Mouse (Mus musculus): ENCODE measurements around the gene Ush1g. TPM values are rescaled to one million over a fixed set of nuclear protein-coding genes. Genes with fewer than 3 reads are reported as not detected.

Ush1g gene
- polyA plus RNA-seq, 1 experiment from 2014 or later: 0.06 TPM

- Histone ChIP-seq H3K36me3 (ENCODE audit: control insufficient read depth, insufficient read depth, low read length) (no peaks in the 10 kb centered on the region), H3K27me3 (ENCODE audit: control insufficient read depth, insufficient read depth, low read length) (peaks cover 3% of the 10 kb centered on the region), H3K9ac (ENCODE audit: low read depth, low read length) (no peak overlapping the region), H3K27ac (ENCODE audit: low read depth, low read length) (no peak overlapping the region), H3K4me1 (ENCODE audit: control insufficient read depth, insufficient read depth, low read length) (peaks cover 16% of the 10 kb centered on the region), H3K9me3 (replicated peaks; ENCODE audit: control insufficient read depth, low read length) (no peaks in the 10 kb centered on the region), H3K4me2 (no peak overlapping the region), H3K4me3 (ENCODE audit: low read depth, low read length) (no peak overlapping the region)
- 89% methylated on average over 6 of the region's 6 CpGs for WGBS (ENCODE audit: insufficient replicate concordance)
- ATAC-seq (replicated peaks; ENCODE audit: insufficient number of reproducible peaks, low FRiP score, low TSS enrichment): no peak
Measured at GRCm38 (mm10) chr11:115274771-115275170, 47.1 kb downstream of the Ush1g start.

GRCm38 (mm10) chr11:115274178-115274577 lies 47.7 kb downstream of the Ush1g start:
- Histone ChIP-seq H3K27ac (ENCODE audit: low read depth, low read length) (no peak overlapping the region), H3K4me2 (no peak overlapping the region), H3K36me3 (ENCODE audit: control insufficient read depth, insufficient read depth, low read length) (0 out of 2 replicates have a peak, but pooled peaks cover under 1% of the 10 kb centered on the region), H3K4me3 (ENCODE audit: low read depth, low read length) (no peak overlapping the region), H3K4me1 (ENCODE audit: control insufficient read depth, insufficient read depth, low read length) (peaks cover 16% of the 10 kb centered on the region), H3K9ac (ENCODE audit: low read depth, low read length) (no peak overlapping the region), H3K9me3 (replicated peaks; ENCODE audit: control insufficient read depth, low read length) (no peaks in the 10 kb centered on the region), H3K27me3 (ENCODE audit: control insufficient read depth, insufficient read depth, low read length) (peaks cover 9% of the 10 kb centered on the region)
- no peak for ATAC-seq (replicated peaks; ENCODE audit: insufficient number of reproducible peaks, low FRiP score, low TSS enrichment)
- WGBS (ENCODE audit: insufficient replicate concordance): 80% methylated on average over 7 of the region's 7 CpGs

GRCm38 (mm10) chr11:115273735-115274134 lies 48.1 kb downstream of the Ush1g start:
- H3K27me3 ChIP-seq (ENCODE audit: control insufficient read depth, insufficient read depth, low read length): peaks cover 13% of the 10 kb centered on the region
- peaks cover 16% of the 10 kb centered on the region for H3K4me1 ChIP-seq (ENCODE audit: control insufficient read depth, insufficient read depth, low read length)
- H3K4me2 ChIP-seq: no peak overlapping the region
- H3K9me3 ChIP-seq (replicated peaks; ENCODE audit: control insufficient read depth, low read length): no peaks in the 10 kb centered on the region
- H3K27ac ChIP-seq (ENCODE audit: low read depth, low read length): no peak overlapping the region
- H3K4me3 ChIP-seq (ENCODE audit: low read depth, low read length): no peak overlapping the region
- 49% methylated on average over 7 of the region's 7 CpGs for WGBS (ENCODE audit: insufficient replicate concordance)
- H3K9ac ChIP-seq (ENCODE audit: low read depth, low read length): 0 out of 2 replicates have a peak overlapping the region, but pooled peaks have one; percentile 43
- ATAC-seq (replicated peaks; ENCODE audit: insufficient number of reproducible peaks, low FRiP score, low TSS enrichment): no peak
- H3K36me3 ChIP-seq (ENCODE audit: control insufficient read depth, insufficient read depth, low read length): 0 out of 2 replicates have a peak, but pooled peaks cover 2% of the 10 kb centered on the region

GRCm38 (mm10) chr11:115272894-115273498 lies 48.8 kb downstream of the Ush1g start:
- WGBS (ENCODE audit: insufficient replicate concordance): 65% methylated on average over 10 of the region's 10 CpGs
- Histone ChIP-seq H3K36me3 (ENCODE audit: control insufficient read depth, insufficient read depth, low read length) (peaks cover 2% of the 10 kb centered on the region; the same call in 1 of the 2 replicates), H3K27ac (ENCODE audit: low read depth, low read length) (no peak overlapping the region), H3K4me3 (ENCODE audit: low read depth, low read length) (no peak overlapping the region), H3K4me1 (ENCODE audit: control insufficient read depth, insufficient read depth, low read length) (peaks cover 13% of the 10 kb centered on the region), H3K27me3 (ENCODE audit: control insufficient read depth, insufficient read depth, low read length) (peaks cover 21% of the 10 kb centered on the region), H3K9me3 (replicated peaks; ENCODE audit: control insufficient read depth, low read length) (no peaks in the 10 kb centered on the region), H3K9ac (ENCODE audit: low read depth, low read length) (no peak overlapping the region), H3K4me2 (no peak overlapping the region)
- ATAC-seq (replicated peaks; ENCODE audit: insufficient number of reproducible peaks, low FRiP score, low TSS enrichment): no peak

- H3K9ac ChIP-seq (ENCODE audit: low read depth, low read length): no peak overlapping the region
Measured at GRCm38 (mm10) chr11:115271481-115271880, 50.4 kb downstream of the Ush1g start.

GRCm38 (mm10) chr11:115271052-115271451 lies 50.8 kb downstream of the Ush1g start:
- WGBS (ENCODE audit: insufficient replicate concordance): 72% methylated on average over 9 of the region's 9 CpGs
- Histone ChIP-seq H3K9ac (ENCODE audit: low read depth, low read length) (no peak overlapping the region), H3K36me3 (ENCODE audit: control insufficient read depth, insufficient read depth, low read length) (peaks cover 2% of the 10 kb centered on the region; the same call in 1 of the 2 replicates), H3K27me3 (ENCODE audit: control insufficient read depth, insufficient read depth, low read length) (peaks cover 40% of the 10 kb centered on the region), H3K4me3 (ENCODE audit: low read depth, low read length) (no peak overlapping the region), H3K4me2 (no peak overlapping the region), H3K27ac (ENCODE audit: low read depth, low read length) (no peak overlapping the region), H3K4me1 (ENCODE audit: control insufficient read depth, insufficient read depth, low read length) (peaks cover 12% of the 10 kb centered on the region), H3K9me3 (replicated peaks; ENCODE audit: control insufficient read depth, low read length) (no peaks in the 10 kb centered on the region)
- ATAC-seq (replicated peaks; ENCODE audit: insufficient number of reproducible peaks, low FRiP score, low TSS enrichment): no peak

More at GRCm38 (mm10) chr11:115271481-115271880, 50.4 kb downstream of the Ush1g start:
- Histone ChIP-seq H3K4me1 (ENCODE audit: control insufficient read depth, insufficient read depth, low read length) (peaks cover 13% of the 10 kb centered on the region), H3K27me3 (ENCODE audit: control insufficient read depth, insufficient read depth, low read length) (peaks cover 36% of the 10 kb centered on the region), H3K4me2 (no peak overlapping the region), H3K27ac (ENCODE audit: low read depth, low read length) (no peak overlapping the region), H3K9me3 (replicated peaks; ENCODE audit: control insufficient read depth, low read length) (no peaks in the 10 kb centered on the region), H3K4me3 (ENCODE audit: low read depth, low read length) (no peak overlapping the region), H3K36me3 (ENCODE audit: control insufficient read depth, insufficient read depth, low read length) (peaks cover 2% of the 10 kb centered on the region; the same call in 1 of the 2 replicates)
- ATAC-seq (replicated peaks; ENCODE audit: insufficient number of reproducible peaks, low FRiP score, low TSS enrichment): no peak
- WGBS (ENCODE audit: insufficient replicate concordance): 67% methylated on average over 10 of the region's 10 CpGs

GRCm38 (mm10) chr11:115270148-115270861 lies 51.5 kb downstream of the Ush1g start:
- no peak; the same call in 1 of the 2 replicates for ATAC-seq (replicated peaks; ENCODE audit: insufficient number of reproducible peaks, low FRiP score, low TSS enrichment)
- Histone ChIP-seq H3K36me3 (ENCODE audit: control insufficient read depth, insufficient read depth, low read length) (peaks cover 2% of the 10 kb centered on the region; the same call in 1 of the 2 replicates), H3K4me2 (no peak overlapping the region), H3K9me3 (replicated peaks; ENCODE audit: control insufficient read depth, low read length) (no peaks in the 10 kb centered on the region), H3K27ac (ENCODE audit: low read depth, low read length) (no peak overlapping the region), H3K9ac (ENCODE audit: low read depth, low read length) (no peak overlapping the region), H3K4me1 (ENCODE audit: control insufficient read depth, insufficient read depth, low read length) (peaks cover 16% of the 10 kb centered on the region), H3K4me3 (ENCODE audit: low read depth, low read length) (no peak overlapping the region), H3K27me3 (ENCODE audit: control insufficient read depth, insufficient read depth, low read length) (peaks cover 48% of the 10 kb centered on the region)
- WGBS (ENCODE audit: insufficient replicate concordance): 23% methylated on average over 19 of the region's 19 CpGs

- peaks cover 23% of the 10 kb centered on the region for H3K4me1 ChIP-seq (ENCODE audit: control insufficient read depth, insufficient read depth, low read length)
Measured at GRCm38 (mm10) chr11:115269330-115270066, 52.3 kb downstream of the Ush1g start.

More at GRCm38 (mm10) chr11:115269330-115270066, 52.3 kb downstream of the Ush1g start:
- no peak overlapping the region for H3K9ac ChIP-seq (ENCODE audit: low read depth, low read length)
- H3K27ac ChIP-seq (ENCODE audit: low read depth, low read length): no peak overlapping the region
- H3K36me3 ChIP-seq (ENCODE audit: control insufficient read depth, insufficient read depth, low read length): peaks cover 2% of the 10 kb centered on the region; the same call in 1 of the 2 replicates
- H3K27me3 ChIP-seq (ENCODE audit: control insufficient read depth, insufficient read depth, low read length): peaks cover 55% of the 10 kb centered on the region
- no peaks in the 10 kb centered on the region for H3K9me3 ChIP-seq (replicated peaks; ENCODE audit: control insufficient read depth, low read length)
- 87% methylated on average over 27 of the region's 27 CpGs for WGBS (ENCODE audit: insufficient replicate concordance)
- H3K4me2 ChIP-seq: no peak overlapping the region
- no peak for ATAC-seq (replicated peaks; ENCODE audit: insufficient number of reproducible peaks, low FRiP score, low TSS enrichment)
- H3K4me3 ChIP-seq (ENCODE audit: low read depth, low read length): no peak overlapping the region

Measured in heart, embryonic 11.5 days (tissue).